Mouse (Mus musculus): ENCODE data around the gene Stxbp1.

Stxbp1 gene

GRCm38 (mm10) chr2:32835588-32835987 lies 11.5 kb downstream of the Stxbp1 start:
- DNase-seq: no peak

GRCm38 (mm10) chr2:32834496-32834895 lies 12.5 kb downstream of the Stxbp1 start:
- no peak for DNase-seq

- no peak for DNase-seq
These were observed 17.9 kb downstream of the Stxbp1 start for GRCm38 (mm10) chr2:32828979-32829676.

DNA sequence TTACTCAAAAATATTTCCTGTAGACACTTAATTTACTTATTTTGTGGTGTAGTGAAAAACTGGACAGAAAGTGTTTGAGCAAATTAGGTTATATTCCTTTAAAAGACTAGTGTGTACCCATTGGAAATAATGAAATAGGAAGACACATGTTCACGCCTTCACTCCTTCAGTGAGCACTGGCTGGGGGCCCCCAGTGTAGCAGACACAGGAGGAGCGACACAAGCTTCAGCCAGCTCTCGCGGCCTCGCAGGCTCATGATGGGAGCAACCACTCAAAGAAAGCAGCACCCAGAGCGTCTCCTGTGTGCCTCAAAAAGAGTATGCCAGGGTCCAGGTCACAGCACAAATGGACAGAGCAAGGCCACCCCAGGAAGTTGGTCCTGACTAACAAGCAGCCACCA lies 21.2 kb downstream of the Stxbp1 start:
- peak; percentile 49 for DNase-seq

GRCm38 (mm10) chr2:32824778-32825177 lies 22.3 kb downstream of the Stxbp1 start:
- DNase-seq: no peak

- no peak for DNase-seq
These were observed 22.9 kb downstream of the Stxbp1 start for GRCm38 (mm10) chr2:32824181-32824580.

DNA sequence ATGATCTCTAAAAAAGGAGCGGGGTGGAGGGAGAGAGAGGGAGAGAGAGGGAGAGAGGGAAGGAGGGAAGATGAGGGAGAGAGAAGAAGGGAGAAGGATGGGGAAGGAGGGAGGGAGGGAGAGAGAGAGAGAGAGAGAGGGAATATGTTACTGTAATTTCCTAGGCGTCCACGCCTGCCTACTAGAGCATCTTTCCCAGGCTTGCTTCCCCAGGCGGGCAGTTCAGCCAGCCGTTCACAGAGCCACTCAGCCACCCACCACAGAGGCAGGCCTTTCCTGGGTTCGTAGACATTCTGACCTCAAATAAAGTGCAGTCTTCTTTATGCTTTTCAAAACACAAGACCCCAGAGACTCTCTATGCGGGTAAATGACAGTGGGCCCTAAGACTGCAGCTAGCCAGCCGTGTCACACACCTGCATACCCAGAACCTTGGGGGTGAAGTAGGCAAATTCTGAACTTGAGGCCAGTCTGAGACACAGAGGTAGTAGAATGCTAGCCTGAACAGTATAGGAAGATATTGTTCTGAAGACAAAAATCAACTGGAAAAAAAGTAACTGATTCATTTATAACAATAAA lies 23.4 kb downstream of the Stxbp1 start:
- DNase-seq: no peak

- DNase-seq: no peak
These were observed 23.9 kb downstream of the Stxbp1 start for GRCm38 (mm10) chr2:32823153-32823552.

- DNase-seq: no peak
These were observed 24.4 kb downstream of the Stxbp1 start for GRCm38 (mm10) chr2:32822643-32823042.

DNA sequence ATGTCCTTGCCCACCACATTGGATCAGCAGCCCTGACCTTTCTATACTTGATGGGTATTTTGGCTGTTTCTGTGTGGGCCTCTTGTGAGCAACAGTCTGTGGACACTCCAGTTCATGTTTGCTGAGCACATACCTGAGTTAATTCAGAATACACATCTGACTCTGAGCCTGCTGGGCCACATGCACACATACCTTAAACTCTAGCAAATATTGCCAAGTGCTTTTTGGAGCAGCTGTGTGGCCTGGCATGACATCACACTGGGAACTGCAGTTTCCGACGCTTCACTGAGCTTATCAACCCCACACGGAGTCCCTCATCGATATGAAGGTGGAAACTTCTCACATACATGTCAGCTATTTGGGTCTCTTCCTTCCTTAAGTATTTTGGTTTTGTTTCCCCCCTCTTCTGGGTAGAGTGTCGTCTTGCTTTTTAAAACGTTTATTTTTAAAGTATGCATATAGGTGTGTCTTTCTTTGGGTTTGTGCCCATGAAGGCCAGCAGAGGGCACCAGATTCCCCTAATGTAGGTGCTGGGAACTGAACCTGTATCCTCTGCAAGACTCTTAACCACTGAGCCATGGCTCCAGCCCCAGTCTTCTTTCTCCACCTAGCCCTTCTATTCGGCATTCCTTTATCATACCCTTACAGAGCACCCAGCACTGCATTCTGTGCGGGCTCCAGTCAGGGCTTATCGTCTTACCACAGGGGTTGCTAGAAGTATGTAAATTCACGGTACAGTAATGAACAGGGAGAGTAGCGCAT lies 25.8 kb downstream of the Stxbp1 start:
- no peak for DNase-seq

DNA sequence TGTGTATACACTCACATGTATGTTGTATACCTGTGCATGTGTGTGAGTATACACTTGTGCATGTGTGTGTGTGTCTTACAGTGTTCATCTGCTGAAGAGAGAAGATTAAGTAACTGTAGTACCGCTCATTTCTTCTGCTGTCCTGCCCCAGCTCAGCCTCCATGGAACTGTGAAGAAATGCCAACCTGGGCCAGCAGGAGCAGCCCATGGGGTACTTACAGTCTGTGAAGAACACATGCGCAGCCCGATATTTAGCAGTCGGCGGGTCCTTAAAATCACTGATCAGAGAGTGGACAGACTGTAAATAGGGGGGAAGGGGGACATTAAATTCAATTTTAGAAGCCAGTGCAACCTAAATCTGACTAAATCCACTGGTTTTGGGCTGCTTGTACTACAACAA lies 28.8 kb downstream of the Stxbp1 start:
- DNase-seq: no peak

DNA sequence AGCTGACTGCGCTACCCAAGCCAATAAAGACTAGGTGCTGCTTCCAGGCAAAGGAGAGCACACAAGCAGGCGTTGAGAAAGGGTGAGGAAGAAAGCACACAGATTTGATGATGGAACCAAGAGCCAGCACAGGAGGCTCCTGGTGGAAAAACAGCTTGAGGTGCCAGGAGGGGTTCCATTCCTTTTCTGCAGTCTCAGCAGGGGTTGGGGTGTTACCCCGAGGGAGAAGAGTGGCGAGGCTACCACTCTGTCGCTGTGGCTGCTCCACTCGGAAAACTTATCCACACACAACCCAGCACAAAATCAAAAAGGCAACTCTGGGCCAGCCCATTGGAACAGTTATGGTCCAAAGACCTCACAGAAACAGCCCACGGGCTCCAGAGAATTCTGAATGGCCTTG lies 29.5 kb downstream of the Stxbp1 start:
- DNase-seq: peak; percentile 26

DNA sequence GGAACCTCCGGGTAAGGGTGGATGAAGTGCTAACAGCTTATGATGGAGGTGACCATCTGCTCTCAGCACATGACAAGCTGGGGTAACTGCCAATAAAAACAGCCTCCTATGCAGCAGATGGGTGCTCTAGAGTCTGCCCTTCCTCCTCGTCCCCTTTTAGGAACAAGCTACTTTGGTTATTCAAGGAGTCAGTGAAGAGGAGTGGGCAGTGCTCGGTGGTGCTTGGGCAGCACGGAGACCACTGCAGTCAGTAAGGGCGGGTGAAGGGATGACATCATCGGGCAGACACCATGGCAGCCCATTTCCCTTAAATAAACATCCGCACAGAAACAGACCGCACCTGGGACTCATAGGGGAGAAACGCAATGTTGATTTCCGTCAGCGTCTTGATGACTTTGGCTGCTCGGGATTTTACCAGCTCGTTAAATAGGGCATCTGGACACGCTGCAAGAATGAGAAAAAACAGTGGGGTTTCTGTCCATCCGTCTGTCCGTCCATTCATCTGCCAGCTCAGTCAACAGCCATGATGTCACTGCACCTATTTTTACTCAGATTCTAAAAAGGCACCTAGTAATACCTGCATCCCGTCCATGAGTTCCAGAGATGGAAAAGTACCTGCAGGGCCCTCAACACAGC lies 30.0 kb downstream of the Stxbp1 start:
- DNase-seq: peak; percentile 87

DNA sequence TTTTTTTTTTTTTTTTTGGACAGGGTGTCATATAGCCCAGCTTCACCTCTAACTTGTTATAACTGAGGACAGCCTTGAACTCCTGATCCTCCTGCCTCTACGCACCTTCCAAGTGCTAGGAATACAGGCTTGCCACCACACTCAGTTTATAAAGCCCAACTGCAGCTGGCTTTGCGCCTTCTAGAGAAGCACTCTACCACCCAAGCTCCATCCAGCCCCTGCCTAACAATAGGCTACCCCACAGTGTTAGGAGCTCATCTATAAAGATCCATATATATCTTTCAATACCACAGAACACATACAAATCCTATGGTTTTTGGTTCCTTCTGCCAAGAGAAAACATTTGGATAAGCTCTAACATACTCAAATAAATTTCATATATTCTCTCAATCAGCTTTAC lies 30.5 kb downstream of the Stxbp1 start:
- no peak for DNase-seq

DNA sequence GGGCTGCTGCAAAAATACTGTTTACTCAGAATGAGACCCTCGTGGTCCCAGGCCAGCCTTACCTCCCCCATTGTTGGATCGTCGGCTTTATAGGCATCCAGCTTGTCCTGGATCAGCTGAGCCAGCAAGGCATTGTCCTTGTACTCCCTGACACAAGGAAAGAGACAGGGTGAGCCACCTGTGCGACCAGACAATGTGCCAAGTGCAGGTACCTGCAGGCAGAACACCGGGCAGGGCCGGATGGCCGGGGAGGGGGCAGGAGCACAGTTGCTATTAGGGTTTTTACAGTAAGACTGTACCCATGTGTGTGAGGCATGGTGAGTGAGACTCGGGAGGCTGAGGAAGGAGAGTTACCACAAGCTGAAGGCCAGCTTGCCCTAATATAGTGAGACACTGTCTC lies 35.1 kb downstream of the Stxbp1 start:
- DNase-seq: no peak

DNA sequence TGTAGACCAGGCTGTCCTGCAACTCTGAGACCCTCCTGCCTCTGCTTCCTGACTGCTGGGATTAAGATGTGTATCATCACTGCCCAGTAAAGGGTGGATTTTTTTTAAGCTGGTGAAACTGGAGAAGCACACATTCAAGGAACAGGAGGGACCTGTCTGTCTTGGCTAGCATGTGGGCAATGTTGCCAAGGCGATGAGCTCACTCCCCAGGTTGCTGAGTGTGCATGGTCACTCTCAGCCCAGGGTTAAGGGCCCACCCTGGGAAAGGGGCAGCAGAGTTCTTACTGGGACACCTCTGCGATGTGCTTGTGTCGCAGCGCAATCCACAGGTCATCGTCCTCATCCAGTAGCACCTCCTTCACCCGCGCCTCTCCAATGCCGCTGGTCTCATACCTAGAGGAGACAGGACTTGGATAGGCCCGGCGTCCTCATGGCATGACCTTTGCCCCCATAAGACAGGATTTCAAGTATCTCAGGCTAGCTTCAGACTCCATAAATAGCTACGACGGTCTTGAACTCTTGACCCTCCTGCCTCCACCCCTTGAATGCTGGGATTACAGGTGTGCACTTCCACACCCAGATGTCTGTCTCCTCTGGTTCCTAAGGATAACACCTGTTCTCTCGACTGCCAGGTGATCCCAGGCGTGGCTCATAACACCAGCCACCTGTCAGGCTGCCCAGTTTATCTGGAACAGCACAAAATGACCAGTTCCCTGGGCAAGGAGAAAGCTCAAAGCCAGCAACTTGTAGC lies 38.1 kb downstream of the Stxbp1 start:
- no peak for DNase-seq

GRCm38 (mm10) chr2:32798251-32798962 lies 48.6 kb downstream of the Stxbp1 start:
- no peak for DNase-seq

GRCm38 (mm10) chr2:32795748-32796418 lies 51.2 kb downstream of the Stxbp1 start:
- DNase-seq: no peak

GRCm38 (mm10) chr2:32791297-32791696 lies 55.7 kb downstream of the Stxbp1 start:
- DNase-seq: no peak

- DNase-seq: no peak
These were observed 58.5 kb downstream of the Stxbp1 start for GRCm38 (mm10) chr2:32788581-32788980.

GRCm38 (mm10) chr2:32787176-32787575 lies 59.9 kb downstream of the Stxbp1 start:
- no peak for DNase-seq
